Mouse (Mus musculus): ENCODE measurements around the gene Mydgf. TPM values are rescaled to one million over a fixed set of nuclear protein-coding genes. Genes with fewer than 3 reads are reported as not detected.
A peak's percentile ranks its signal among the peaks of the same experiment; 100 is the strongest.

Gene Mydgf
- polyA plus RNA-seq, 1 experiment from 2014 or later = 78.6 TPM

GRCm38 (mm10) chr17:56217670-56218069, 34.0 kb upstream of the Mydgf start:
- H3K36me3 ChIP-seq (ENCODE audit: control insufficient read depth, insufficient read depth, low read length) = peaks cover 2% of the 10 kb centered on the region; the same call in 1 of the 2 replicates
- peaks cover 14% of the 10 kb centered on the region for H3K4me1 ChIP-seq (ENCODE audit: control insufficient read depth, insufficient read depth, low read length)
- H3K9me3 ChIP-seq (replicated peaks; ENCODE audit: control insufficient read depth, low read length) = no peaks in the 10 kb centered on the region
- ATAC-seq (replicated peaks; ENCODE audit: insufficient number of reproducible peaks, low FRiP score, low TSS enrichment) = no peak
- no peaks in the 10 kb centered on the region for H3K27me3 ChIP-seq (ENCODE audit: control insufficient read depth, insufficient read depth, low read length)
- H3K4me3 ChIP-seq (ENCODE audit: low read depth, low read length) = peak overlapping the region; percentile 90
- H3K27ac ChIP-seq (ENCODE audit: low read depth, low read length) = no peak overlapping the region
- H3K9ac ChIP-seq (ENCODE audit: low read depth, low read length) = peak overlapping the region; percentile 94
- peak overlapping the region; percentile 87 for H3K4me2 ChIP-seq
- 65% methylated on average over 13 of the region's 13 CpGs for WGBS (ENCODE audit: insufficient replicate concordance)

GRCm38 (mm10) chr17:56214229-56214628, 30.5 kb upstream of the Mydgf start:
- Histone ChIP-seq H3K27me3 (ENCODE audit: control insufficient read depth, insufficient read depth, low read length) (no peaks in the 10 kb centered on the region), H3K9me3 (replicated peaks; ENCODE audit: control insufficient read depth, low read length) (no peaks in the 10 kb centered on the region), H3K36me3 (ENCODE audit: control insufficient read depth, insufficient read depth, low read length) (peaks cover 21% of the 10 kb centered on the region), H3K27ac (ENCODE audit: low read depth, low read length) (no peak overlapping the region), H3K4me3 (ENCODE audit: low read depth, low read length) (no peak overlapping the region), H3K4me1 (ENCODE audit: control insufficient read depth, insufficient read depth, low read length) (peaks cover 14% of the 10 kb centered on the region), H3K9ac (ENCODE audit: low read depth, low read length) (no peak overlapping the region), H3K4me2 (no peak overlapping the region)
- no peak for ATAC-seq (replicated peaks; ENCODE audit: insufficient number of reproducible peaks, low FRiP score, low TSS enrichment)
- 78% methylated on average over 1 of the region's 1 CpGs for WGBS (ENCODE audit: insufficient replicate concordance)

- Histone ChIP-seq H3K9ac (ENCODE audit: low read depth, low read length) (no peak overlapping the region), H3K4me2 (no peak overlapping the region), H3K4me1 (ENCODE audit: control insufficient read depth, insufficient read depth, low read length) (peaks cover 10% of the 10 kb centered on the region), H3K9me3 (replicated peaks; ENCODE audit: control insufficient read depth, low read length) (no peaks in the 10 kb centered on the region), H3K27ac (ENCODE audit: low read depth, low read length) (no peak overlapping the region), H3K27me3 (ENCODE audit: control insufficient read depth, insufficient read depth, low read length) (no peaks in the 10 kb centered on the region), H3K36me3 (ENCODE audit: control insufficient read depth, insufficient read depth, low read length) (peaks cover 32% of the 10 kb centered on the region), H3K4me3 (ENCODE audit: low read depth, low read length) (no peak overlapping the region)
- ATAC-seq (replicated peaks; ENCODE audit: insufficient number of reproducible peaks, low FRiP score, low TSS enrichment) = no peak
- WGBS (ENCODE audit: insufficient replicate concordance) = 67% methylated on average over 6 of the region's 6 CpGs
Measured at GRCm38 (mm10) chr17:56212676-56213075, 29.0 kb upstream of the Mydgf start.

GRCm38 (mm10) chr17:56211090-56211489, 27.4 kb upstream of the Mydgf start:
- Histone ChIP-seq H3K4me1 (ENCODE audit: control insufficient read depth, insufficient read depth, low read length) (no peaks in the 10 kb centered on the region; the same call in 1 of the 2 replicates), H3K4me2 (no peak overlapping the region), H3K9me3 (replicated peaks; ENCODE audit: control insufficient read depth, low read length) (no peaks in the 10 kb centered on the region), H3K36me3 (ENCODE audit: control insufficient read depth, insufficient read depth, low read length) (peaks cover 42% of the 10 kb centered on the region), H3K27ac (ENCODE audit: low read depth, low read length) (no peak overlapping the region), H3K4me3 (ENCODE audit: low read depth, low read length) (no peak overlapping the region), H3K9ac (ENCODE audit: low read depth, low read length) (no peak overlapping the region), H3K27me3 (ENCODE audit: control insufficient read depth, insufficient read depth, low read length) (no peaks in the 10 kb centered on the region)
- ATAC-seq (replicated peaks; ENCODE audit: insufficient number of reproducible peaks, low FRiP score, low TSS enrichment) = no peak
- 67% methylated on average over 2 of the region's 2 CpGs for WGBS (ENCODE audit: insufficient replicate concordance)

GRCm38 (mm10) chr17:56208821-56209220, 25.1 kb upstream of the Mydgf start:
- H3K9ac ChIP-seq (ENCODE audit: low read depth, low read length) = no peak overlapping the region
- no peaks in the 10 kb centered on the region for H3K27me3 ChIP-seq (ENCODE audit: control insufficient read depth, insufficient read depth, low read length)
- no peak overlapping the region for H3K4me2 ChIP-seq
- 92% methylated on average over 3 of the region's 3 CpGs for WGBS (ENCODE audit: insufficient replicate concordance)
- H3K4me1 ChIP-seq (ENCODE audit: control insufficient read depth, insufficient read depth, low read length) = no peaks in the 10 kb centered on the region; the same call in 1 of the 2 replicates
- peaks cover 60% of the 10 kb centered on the region for H3K36me3 ChIP-seq (ENCODE audit: control insufficient read depth, insufficient read depth, low read length)
- no peak overlapping the region for H3K4me3 ChIP-seq (ENCODE audit: low read depth, low read length)
- no peak overlapping the region for H3K27ac ChIP-seq (ENCODE audit: low read depth, low read length)
- no peak for ATAC-seq (replicated peaks; ENCODE audit: insufficient number of reproducible peaks, low FRiP score, low TSS enrichment)
- no peaks in the 10 kb centered on the region for H3K9me3 ChIP-seq (replicated peaks; ENCODE audit: control insufficient read depth, low read length)

- ATAC-seq (replicated peaks; ENCODE audit: insufficient number of reproducible peaks, low FRiP score, low TSS enrichment) = no peak
- Histone ChIP-seq H3K4me3 (ENCODE audit: low read depth, low read length) (no peak overlapping the region), H3K27me3 (ENCODE audit: control insufficient read depth, insufficient read depth, low read length) (no peaks in the 10 kb centered on the region), H3K9ac (ENCODE audit: low read depth, low read length) (no peak overlapping the region), H3K36me3 (ENCODE audit: control insufficient read depth, insufficient read depth, low read length) (peaks cover 64% of the 10 kb centered on the region), H3K9me3 (replicated peaks; ENCODE audit: control insufficient read depth, low read length) (no peaks in the 10 kb centered on the region), H3K4me1 (ENCODE audit: control insufficient read depth, insufficient read depth, low read length) (no peaks in the 10 kb centered on the region; the same call in 1 of the 2 replicates), H3K4me2 (no peak overlapping the region), H3K27ac (ENCODE audit: low read depth, low read length) (no peak overlapping the region)
- 91% methylated on average over 9 of the region's 9 CpGs for WGBS (ENCODE audit: insufficient replicate concordance)
Measured at GRCm38 (mm10) chr17:56207963-56208530, 24.3 kb upstream of the Mydgf start.

- ATAC-seq (replicated peaks; ENCODE audit: insufficient number of reproducible peaks, low FRiP score, low TSS enrichment) = no peak
- H3K36me3 ChIP-seq (ENCODE audit: control insufficient read depth, insufficient read depth, low read length) = peaks cover 73% of the 10 kb centered on the region
Measured at GRCm38 (mm10) chr17:56206986-56207674, 23.4 kb upstream of the Mydgf start.

GRCm38 (mm10) chr17:56206276-56206884, 22.7 kb upstream of the Mydgf start:
- H3K9ac ChIP-seq (ENCODE audit: low read depth, low read length) = no peak overlapping the region
- no peak for ATAC-seq (replicated peaks; ENCODE audit: insufficient number of reproducible peaks, low FRiP score, low TSS enrichment)
- no peak overlapping the region for H3K27ac ChIP-seq (ENCODE audit: low read depth, low read length)

More at GRCm38 (mm10) chr17:56206986-56207674, 23.4 kb upstream of the Mydgf start:
- Histone ChIP-seq H3K4me1 (ENCODE audit: control insufficient read depth, insufficient read depth, low read length) (no peaks in the 10 kb centered on the region), H3K27me3 (ENCODE audit: control insufficient read depth, insufficient read depth, low read length) (no peaks in the 10 kb centered on the region), H3K27ac (ENCODE audit: low read depth, low read length) (no peak overlapping the region), H3K4me2 (no peak overlapping the region), H3K9me3 (replicated peaks; ENCODE audit: control insufficient read depth, low read length) (no peaks in the 10 kb centered on the region), H3K9ac (ENCODE audit: low read depth, low read length) (no peak overlapping the region), H3K4me3 (ENCODE audit: low read depth, low read length) (no peak overlapping the region)
- 78% methylated on average over 6 of the region's 6 CpGs for WGBS (ENCODE audit: insufficient replicate concordance)

More at GRCm38 (mm10) chr17:56206276-56206884, 22.7 kb upstream of the Mydgf start:
- H3K4me2 ChIP-seq = no peak overlapping the region
- H3K4me1 ChIP-seq (ENCODE audit: control insufficient read depth, insufficient read depth, low read length) = no peaks in the 10 kb centered on the region
- H3K36me3 ChIP-seq (ENCODE audit: control insufficient read depth, insufficient read depth, low read length) = peaks cover 73% of the 10 kb centered on the region
- no peak overlapping the region for H3K4me3 ChIP-seq (ENCODE audit: low read depth, low read length)
- WGBS (ENCODE audit: insufficient replicate concordance) = 73% methylated on average over 10 of the region's 10 CpGs
- H3K27me3 ChIP-seq (ENCODE audit: control insufficient read depth, insufficient read depth, low read length) = no peaks in the 10 kb centered on the region
- H3K9me3 ChIP-seq (replicated peaks; ENCODE audit: control insufficient read depth, low read length) = no peaks in the 10 kb centered on the region

Measured in heart, embryonic 11.5 days (tissue).